14 mouse cellular contexts compared by ENCODE assay signal in the genomic region with DNA sequence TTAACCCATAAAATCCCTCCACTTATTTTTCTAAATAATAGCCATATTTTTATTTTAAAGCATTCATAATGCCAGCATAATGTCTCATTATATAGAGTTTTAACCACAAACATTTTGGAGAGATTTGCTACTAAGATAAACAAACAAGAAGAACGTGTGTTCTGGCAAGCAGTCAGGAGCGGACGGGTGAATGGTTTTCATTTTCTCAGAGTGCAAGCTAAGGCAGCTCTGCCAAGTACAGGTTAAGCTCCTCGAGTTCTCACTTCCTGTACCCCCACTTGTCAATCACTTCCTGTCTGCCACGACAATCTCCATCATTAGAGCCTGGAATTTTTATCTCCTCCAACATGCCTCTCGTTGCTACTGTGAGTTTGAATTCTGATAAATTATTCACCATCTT. TPM values are rescaled to one million over a fixed set of nuclear protein-coding genes. Genes with fewer than 3 reads are reported as not detected.
DNase-seq lines count a peak whose midpoint lies in the region; ATAC-seq lines count a peak whose summit lies in the region.
"Had no signal": no experiment of that assay in that cellular context is flagged by ENCODE, and none has a peak within 500 bp of the region (broad histone marks: within the 10 kb centered on the region; RNA-seq: fewer than 3 reads in every experiment).

No protein-coding gene starts in this region.

- no peaks in the 10 kb centered on the region for H3K9me3 ChIP-seq in intestine, embryonic 14.5 days (ENCODE audit: control insufficient read depth, low read length)
- H3K9me3 ChIP-seq in intestine, embryonic 15.5 days: no peaks in the 10 kb centered on the region
- H3K9me3 ChIP-seq in limb, embryonic 11.5 days (ENCODE audit: control insufficient read depth, low read length): no peaks in the 10 kb centered on the region
- no peaks in the 10 kb centered on the region for H3K9me3 ChIP-seq in neural tube, embryonic 15.5 days (replicated peaks)
- H3K9me3 ChIP-seq: forebrain, embryonic 12.5 days; liver, embryonic 12.5 days had no signal

- H3K4me1 ChIP-seq in intestine, embryonic 14.5 days (replicated peaks; ENCODE audit: control insufficient read depth, insufficient read depth, low read length): peaks cover 19% of the 10 kb centered on the region
- peaks cover 11% of the 10 kb centered on the region for H3K4me1 ChIP-seq in intestine, embryonic 15.5 days (replicated peaks)
- H3K4me1 ChIP-seq in limb, embryonic 11.5 days (ENCODE audit: control insufficient read depth, insufficient read depth, low read length): peaks cover 79% of the 10 kb centered on the region
- H3K4me1 ChIP-seq in neural tube, embryonic 15.5 days: peaks cover 74% of the 10 kb centered on the region
- H3K4me1 ChIP-seq: liver, embryonic 12.5 days had no signal

- DNase-seq in embryo, embryonic 10.5 days (ENCODE audit: low spot score): peak; percentile 34
- DNase-seq in embryo, embryonic 11 days: no peak
- no peak for DNase-seq in intestine, embryonic 14.5 days (ENCODE audit: low spot score)
- no peak for DNase-seq in limb, embryonic 11.5 days (ENCODE audit: low spot score)
- DNase-seq in adrenal gland, adult (ENCODE audit: inconsistent age in 2 of 2, low spot score in 1 of 2): no peak
- no peak for DNase-seq in right cerebral cortex, postnatal 4 days
- DNase-seq: gastrocnemius, postnatal 25 days; kidney, adult 9 months; lung, postnatal 36 days had no signal

- H3K4me3 ChIP-seq in intestine, embryonic 14.5 days (ENCODE audit: low read depth, low read length): no peak overlapping the region
- H3K4me3 ChIP-seq in intestine, embryonic 15.5 days (replicated peaks): no peak overlapping the region
- H3K4me3 ChIP-seq in limb, embryonic 11.5 days (ENCODE audit: low read depth, low read length): no peak overlapping the region
- peak overlapping the region; percentile 26 for H3K4me3 ChIP-seq in neural tube, embryonic 15.5 days (replicated peaks)
- H3K4me3 ChIP-seq: forebrain, embryonic 12.5 days; liver, embryonic 12.5 days had no signal

- no peak for ATAC-seq in intestine, embryonic 14.5 days (replicated peaks; ENCODE audit: low FRiP score, low TSS enrichment, low read depth)
- no peak for ATAC-seq in intestine, embryonic 15.5 days
- no peak for ATAC-seq in limb, embryonic 11.5 days (ENCODE audit: insufficient number of reproducible peaks, low FRiP score, low TSS enrichment, low read depth)
- ATAC-seq in neural tube, embryonic 15.5 days (ENCODE audit: low FRiP score): no peak
- ATAC-seq: activated CD4-positive, CD25-positive, alpha-beta regulatory T cell, adult 4 months; liver, embryonic 12.5 days had no signal

- no peak overlapping the region for H3K27ac ChIP-seq in intestine, embryonic 14.5 days (ENCODE audit: low read depth)
- H3K27ac ChIP-seq in intestine, embryonic 15.5 days: no peak overlapping the region
- no peak overlapping the region for H3K27ac ChIP-seq in limb, embryonic 11.5 days (replicated peaks; ENCODE audit: low read depth, low read length)
- peak overlapping the region; percentile 88 for H3K27ac ChIP-seq in neural tube, embryonic 15.5 days (replicated peaks)
- H3K27ac ChIP-seq: liver, embryonic 12.5 days had no signal

- 0 out of 2 replicates have a peak overlapping the region, but pooled peaks have one; percentile 11 for H3K4me2 ChIP-seq in intestine, embryonic 14.5 days (ENCODE audit: low read length)
- no peak overlapping the region for H3K4me2 ChIP-seq in intestine, embryonic 15.5 days (replicated peaks)
- peak overlapping the region; percentile 35; the same call in 1 of the 2 replicates for H3K4me2 ChIP-seq in limb, embryonic 11.5 days (ENCODE audit: low read depth, severe bottlenecking)
- H3K4me2 ChIP-seq in neural tube, embryonic 15.5 days: peak overlapping the region; percentile 62
- H3K4me2 ChIP-seq: forebrain, embryonic 12.5 days; liver, embryonic 12.5 days had no signal

- 22% methylated on average over 6 of the region's 6 CpGs for WGBS in intestine, embryonic 14.5 days
- 30% methylated on average over 6 of the region's 6 CpGs for WGBS in intestine, embryonic 15.5 days
- WGBS in limb, embryonic 11.5 days: 7% methylated on average over 6 of the region's 6 CpGs
- WGBS in neural tube, embryonic 15.5 days: 28% methylated on average over 6 of the region's 6 CpGs

- no peaks in the 10 kb centered on the region for H3K36me3 ChIP-seq in intestine, embryonic 14.5 days (ENCODE audit: control insufficient read depth, insufficient read depth, low read length)
- H3K36me3 ChIP-seq in intestine, embryonic 15.5 days: no peaks in the 10 kb centered on the region
- no peaks in the 10 kb centered on the region for H3K36me3 ChIP-seq in limb, embryonic 11.5 days (ENCODE audit: control insufficient read depth, insufficient read depth, low read length)
- H3K36me3 ChIP-seq in neural tube, embryonic 15.5 days: no peaks in the 10 kb centered on the region
- H3K36me3 ChIP-seq: forebrain, embryonic 12.5 days; liver, embryonic 12.5 days had no signal

- H3K9ac ChIP-seq in intestine, embryonic 14.5 days (ENCODE audit: low read length): no peak overlapping the region
- H3K9ac ChIP-seq in intestine, embryonic 15.5 days: no peak overlapping the region
- H3K9ac ChIP-seq in limb, embryonic 11.5 days (ENCODE audit: low read length): no peak overlapping the region
- H3K9ac ChIP-seq in neural tube, embryonic 15.5 days (replicated peaks): peak overlapping the region; percentile 55
- H3K9ac ChIP-seq: liver, embryonic 12.5 days had no signal

- H3K27me3 ChIP-seq in intestine, embryonic 14.5 days (replicated peaks; ENCODE audit: control insufficient read depth, insufficient read depth, low read length): peaks cover 76% of the 10 kb centered on the region
- H3K27me3 ChIP-seq in intestine, embryonic 15.5 days (replicated peaks): peaks cover 61% of the 10 kb centered on the region
- 0 out of 2 replicates have a peak, but pooled peaks cover 2% of the 10 kb centered on the region for H3K27me3 ChIP-seq in limb, embryonic 11.5 days (ENCODE audit: control insufficient read depth, insufficient read depth, low read length)
- no peaks in the 10 kb centered on the region; the same call in 1 of the 2 replicates for H3K27me3 ChIP-seq in neural tube, embryonic 15.5 days (replicated peaks)

RNA-seq across cellular contexts. Expression of a gene that starts 13.4 kb away (rescaled TPM):
- 1.1 and 1.4 TPM in 2 replicates for polyA plus RNA-seq in intestine, embryonic 14.5 days (2014; fragmentation: Nextera tagmentation; extraction: Ambion mirVana)
- polyA plus RNA-seq in intestine, embryonic 15.5 days (2015; fragmentation: Nextera tagmentation; extraction: Ambion mirVana): 0.88 and 1.3 TPM in 2 replicates
- polyA plus RNA-seq in limb, embryonic 11.5 days (2014; fragmentation: Nextera tagmentation; extraction: Ambion mirVana): 9.8 and 10.3 TPM in 2 replicates
- polyA plus RNA-seq in neural tube, embryonic 15.5 days (2015; fragmentation: Nextera tagmentation; extraction: Ambion mirVana): 16.6 and 22.4 TPM in 2 replicates
- polyA plus RNA-seq: activated CD4-positive, CD25-positive, alpha-beta regulatory T cell, adult 4 months had no signal
